Mouse (Mus musculus): ENCODE data around the gene Tspan9. TPM values are rescaled to one million over a fixed set of nuclear protein-coding genes. Genes with fewer than 3 reads are reported as not detected.

Gene Tspan9
- polyA plus RNA-seq, 1 experiment from 2014 or later: 100 TPM

- Histone ChIP-seq H3K4me1 (ENCODE audit: control insufficient read depth, insufficient read depth, low read length) (no peaks in the 10 kb centered on the region), H3K4me3 (ENCODE audit: low read length) (no peak overlapping the region), H3K9ac (ENCODE audit: low read depth, low read length) (no peak overlapping the region), H3K4me2 (replicated peaks; ENCODE audit: low read depth, low read length) (no peak overlapping the region), H3K36me3 (ENCODE audit: control insufficient read depth, insufficient read depth, low read length) (no peaks in the 10 kb centered on the region), H3K27ac (ENCODE audit: low read depth, low read length) (no peak overlapping the region), H3K9me3 (ENCODE audit: control insufficient read depth, low read length) (no peaks in the 10 kb centered on the region), H3K27me3 (ENCODE audit: control insufficient read depth, insufficient read depth, low read length) (no peaks in the 10 kb centered on the region)
- ATAC-seq (ENCODE audit: low FRiP score, low TSS enrichment): no peak
- WGBS: 70% methylated on average over 11 of the region's 11 CpGs
Observed at GRCm38 (mm10) chr6:127991509-127992176, 151.8 kb downstream of the Tspan9 start.

- H3K9ac ChIP-seq (ENCODE audit: low read depth, low read length): no peak overlapping the region
- WGBS: 62% methylated on average over 11 of the region's 11 CpGs
- no peak overlapping the region for H3K27ac ChIP-seq (ENCODE audit: low read depth, low read length)
- H3K4me2 ChIP-seq (replicated peaks; ENCODE audit: low read depth, low read length): no peak overlapping the region
- H3K4me1 ChIP-seq (ENCODE audit: control insufficient read depth, insufficient read depth, low read length): no peaks in the 10 kb centered on the region
- no peak overlapping the region for H3K4me3 ChIP-seq (ENCODE audit: low read length)
- H3K9me3 ChIP-seq (ENCODE audit: control insufficient read depth, low read length): no peaks in the 10 kb centered on the region
- no peaks in the 10 kb centered on the region for H3K27me3 ChIP-seq (ENCODE audit: control insufficient read depth, insufficient read depth, low read length)
- peak; percentile 41; the same call in 1 of the 2 replicates for ATAC-seq (ENCODE audit: low FRiP score, low TSS enrichment)
- H3K36me3 ChIP-seq (ENCODE audit: control insufficient read depth, insufficient read depth, low read length): no peaks in the 10 kb centered on the region
Observed at GRCm38 (mm10) chr6:127989624-127990212, 153.7 kb downstream of the Tspan9 start.

- no peaks in the 10 kb centered on the region for H3K9me3 ChIP-seq (ENCODE audit: control insufficient read depth, low read length)
- WGBS: 85% methylated on average over 12 of the region's 12 CpGs
- no peak overlapping the region for H3K27ac ChIP-seq (ENCODE audit: low read depth, low read length)
- no peaks in the 10 kb centered on the region for H3K27me3 ChIP-seq (ENCODE audit: control insufficient read depth, insufficient read depth, low read length)
- no peaks in the 10 kb centered on the region for H3K4me1 ChIP-seq (ENCODE audit: control insufficient read depth, insufficient read depth, low read length)
- no peaks in the 10 kb centered on the region for H3K36me3 ChIP-seq (ENCODE audit: control insufficient read depth, insufficient read depth, low read length)
- ATAC-seq (ENCODE audit: low FRiP score, low TSS enrichment): no peak
- no peak overlapping the region for H3K4me3 ChIP-seq (ENCODE audit: low read length)
- no peak overlapping the region for H3K4me2 ChIP-seq (replicated peaks; ENCODE audit: low read depth, low read length)
- no peak overlapping the region for H3K9ac ChIP-seq (ENCODE audit: low read depth, low read length)
Observed at GRCm38 (mm10) chr6:127988944-127989494, 154.4 kb downstream of the Tspan9 start.

DNA sequence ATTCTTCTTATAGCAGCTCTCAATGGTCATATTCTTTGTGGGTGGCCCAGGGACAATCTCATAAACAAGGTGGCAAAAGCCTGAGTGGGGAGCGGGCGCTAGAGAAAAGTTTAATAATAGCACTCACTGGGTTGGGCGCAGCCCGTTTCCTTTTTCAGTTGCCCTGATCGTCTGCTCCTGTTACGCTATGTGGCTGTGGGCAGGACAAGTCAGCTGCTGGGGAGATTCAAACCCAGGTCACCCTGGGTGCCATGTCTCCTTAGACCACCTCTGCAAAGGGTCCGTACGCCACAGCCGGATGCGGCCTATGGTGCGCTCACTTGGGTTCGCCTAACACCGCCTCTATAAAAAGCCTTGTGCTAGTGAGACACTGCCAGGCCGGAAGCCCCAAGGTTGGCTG, 156.0 kb downstream of the Tspan9 start:
- H3K9me3 ChIP-seq (ENCODE audit: control insufficient read depth, low read length): no peaks in the 10 kb centered on the region
- no peak overlapping the region for H3K27ac ChIP-seq (ENCODE audit: low read depth, low read length)
- no peak overlapping the region for H3K4me3 ChIP-seq (ENCODE audit: low read length)
- H3K36me3 ChIP-seq (ENCODE audit: control insufficient read depth, insufficient read depth, low read length): no peaks in the 10 kb centered on the region
- H3K4me1 ChIP-seq (ENCODE audit: control insufficient read depth, insufficient read depth, low read length): no peaks in the 10 kb centered on the region
- H3K4me2 ChIP-seq (replicated peaks; ENCODE audit: low read depth, low read length): no peak overlapping the region
- WGBS: 92% methylated on average over 14 of the region's 14 CpGs
- no peak for ATAC-seq (ENCODE audit: low FRiP score, low TSS enrichment)
- H3K9ac ChIP-seq (ENCODE audit: low read depth, low read length): no peak overlapping the region
- H3K27me3 ChIP-seq (ENCODE audit: control insufficient read depth, insufficient read depth, low read length): no peaks in the 10 kb centered on the region

DNA sequence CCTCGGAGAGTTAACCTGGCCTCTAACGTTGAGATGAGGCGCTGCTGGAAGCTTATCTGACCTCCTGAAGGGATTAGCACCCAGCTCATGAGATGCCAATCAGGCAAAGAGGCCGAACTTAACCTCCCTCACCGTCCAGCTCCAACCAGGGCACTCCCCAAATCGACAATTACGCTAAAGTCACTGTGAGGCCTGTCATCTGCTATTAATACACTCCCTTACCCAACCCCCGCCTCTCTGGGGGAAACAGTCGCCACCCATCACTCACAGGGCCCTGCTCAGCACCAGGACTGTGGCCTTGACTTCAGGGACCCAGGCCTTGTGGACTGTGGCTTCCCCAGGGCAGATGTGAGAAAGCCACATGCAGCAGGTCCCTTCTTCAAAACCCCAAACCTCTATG, 157.0 kb downstream of the Tspan9 start:
- ATAC-seq (ENCODE audit: low FRiP score, low TSS enrichment): no peak
- H3K9ac ChIP-seq (ENCODE audit: low read depth, low read length): no peak overlapping the region
- no peaks in the 10 kb centered on the region for H3K9me3 ChIP-seq (ENCODE audit: control insufficient read depth, low read length)
- H3K4me2 ChIP-seq (replicated peaks; ENCODE audit: low read depth, low read length): no peak overlapping the region
- no peak overlapping the region for H3K4me3 ChIP-seq (ENCODE audit: low read length)
- peaks cover 2% of the 10 kb centered on the region; the same call in 1 of the 2 replicates for H3K4me1 ChIP-seq (ENCODE audit: control insufficient read depth, insufficient read depth, low read length)
- no peak overlapping the region for H3K27ac ChIP-seq (ENCODE audit: low read depth, low read length)
- H3K36me3 ChIP-seq (ENCODE audit: control insufficient read depth, insufficient read depth, low read length): no peaks in the 10 kb centered on the region
- no peaks in the 10 kb centered on the region for H3K27me3 ChIP-seq (ENCODE audit: control insufficient read depth, insufficient read depth, low read length)
- 58% methylated on average over 9 of the region's 9 CpGs for WGBS

- no peak overlapping the region for H3K27ac ChIP-seq (ENCODE audit: low read depth, low read length)
Observed at GRCm38 (mm10) chr6:127981176-127981575, 162.2 kb downstream of the Tspan9 start.

DNA sequence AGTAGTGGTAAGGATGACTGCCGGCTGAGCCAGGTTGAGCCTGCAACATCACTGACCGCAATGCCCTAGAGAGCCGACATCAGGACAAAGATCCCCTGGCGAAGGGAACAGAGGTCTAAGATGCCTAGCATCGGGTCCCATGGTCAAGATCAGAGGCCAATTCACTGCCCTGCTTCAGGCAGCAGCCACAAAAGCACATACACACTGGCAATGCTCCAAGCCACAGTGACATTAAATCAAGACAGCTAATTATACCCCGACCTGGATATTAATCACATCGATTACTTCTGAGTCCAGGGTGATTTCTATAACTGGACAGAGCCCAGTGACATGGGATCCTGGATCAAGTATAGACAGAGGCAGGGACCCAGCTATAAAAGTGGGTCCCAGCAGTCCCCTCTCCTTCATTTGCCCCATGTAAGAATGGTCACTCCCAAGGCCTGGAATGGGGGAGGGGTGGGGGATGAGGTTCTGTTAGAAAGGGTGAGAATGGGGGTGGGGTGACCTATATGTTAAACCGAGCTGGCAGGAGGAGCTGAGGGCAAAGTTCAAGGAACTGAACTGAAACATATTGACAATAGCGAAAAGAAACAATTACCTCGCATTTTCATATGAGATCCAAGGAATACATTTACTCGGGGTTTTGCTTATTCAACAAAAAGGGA, 162.9 kb downstream of the Tspan9 start:
- Histone ChIP-seq H3K9me3 (ENCODE audit: control insufficient read depth, low read length) (no peaks in the 10 kb centered on the region), H3K27ac (ENCODE audit: low read depth, low read length) (no peak overlapping the region), H3K4me3 (ENCODE audit: low read length) (no peak overlapping the region), H3K27me3 (ENCODE audit: control insufficient read depth, insufficient read depth, low read length) (no peaks in the 10 kb centered on the region), H3K9ac (ENCODE audit: low read depth, low read length) (no peak overlapping the region), H3K4me1 (ENCODE audit: control insufficient read depth, insufficient read depth, low read length) (peaks cover 24% of the 10 kb centered on the region), H3K4me2 (replicated peaks; ENCODE audit: low read depth, low read length) (no peak overlapping the region), H3K36me3 (ENCODE audit: control insufficient read depth, insufficient read depth, low read length) (no peaks in the 10 kb centered on the region)
- ATAC-seq (ENCODE audit: low FRiP score, low TSS enrichment): no peak
- 61% methylated on average over 11 of the region's 11 CpGs for WGBS

More at GRCm38 (mm10) chr6:127981176-127981575, 162.2 kb downstream of the Tspan9 start:
- Histone ChIP-seq H3K4me3 (ENCODE audit: low read length) (no peak overlapping the region), H3K9ac (ENCODE audit: low read depth, low read length) (no peak overlapping the region), H3K36me3 (ENCODE audit: control insufficient read depth, insufficient read depth, low read length) (no peaks in the 10 kb centered on the region), H3K27me3 (ENCODE audit: control insufficient read depth, insufficient read depth, low read length) (no peaks in the 10 kb centered on the region), H3K9me3 (ENCODE audit: control insufficient read depth, low read length) (no peaks in the 10 kb centered on the region), H3K4me2 (replicated peaks; ENCODE audit: low read depth, low read length) (no peak overlapping the region), H3K4me1 (ENCODE audit: control insufficient read depth, insufficient read depth, low read length) (peaks cover 24% of the 10 kb centered on the region)
- no peak for ATAC-seq (ENCODE audit: low FRiP score, low TSS enrichment)
- 57% methylated on average over 8 of the region's 8 CpGs for WGBS

- 90% methylated on average over 5 of the region's 5 CpGs for WGBS
Observed at GRCm38 (mm10) chr6:127979831-127980230, 163.6 kb downstream of the Tspan9 start.

DNA sequence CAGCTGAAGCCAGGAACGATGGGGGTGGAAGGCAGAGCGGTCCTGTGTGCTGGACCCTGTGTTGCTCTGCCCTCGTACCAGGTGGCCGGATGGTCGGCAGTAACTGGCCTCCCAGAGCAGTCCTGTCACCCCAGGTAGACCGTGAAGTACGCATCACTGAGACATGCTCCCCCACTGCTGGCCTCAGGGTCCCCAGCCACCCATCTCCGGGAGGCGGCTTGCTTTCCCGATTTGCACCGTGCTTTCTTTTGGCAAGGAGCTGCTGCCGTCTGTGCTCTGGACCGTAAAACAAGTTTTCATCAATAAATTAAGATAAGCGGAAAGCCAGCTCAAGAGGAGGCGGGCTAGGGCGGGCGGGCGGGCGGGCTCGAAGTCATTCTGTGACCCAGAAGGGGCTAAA, 164.5 kb downstream of the Tspan9 start:
- peak overlapping the region; percentile 12; the same call in 1 of the 2 replicates for H3K9ac ChIP-seq (ENCODE audit: low read depth, low read length)
- WGBS: 16% methylated on average over 20 of the region's 20 CpGs
- H3K27ac ChIP-seq (ENCODE audit: low read depth, low read length): no peak overlapping the region
- peak; percentile 20; the same call in 1 of the 2 replicates for ATAC-seq (ENCODE audit: low FRiP score, low TSS enrichment)
- no peaks in the 10 kb centered on the region for H3K27me3 ChIP-seq (ENCODE audit: control insufficient read depth, insufficient read depth, low read length)
- H3K4me2 ChIP-seq (replicated peaks; ENCODE audit: low read depth, low read length): no peak overlapping the region; the same call in 1 of the 2 replicates
- peak overlapping the region; percentile 9; the same call in 1 of the 2 replicates for H3K4me3 ChIP-seq (ENCODE audit: low read length)
- no peaks in the 10 kb centered on the region for H3K36me3 ChIP-seq (ENCODE audit: control insufficient read depth, insufficient read depth, low read length)
- H3K4me1 ChIP-seq (ENCODE audit: control insufficient read depth, insufficient read depth, low read length): peaks cover 28% of the 10 kb centered on the region
- no peaks in the 10 kb centered on the region for H3K9me3 ChIP-seq (ENCODE audit: control insufficient read depth, low read length)

More at GRCm38 (mm10) chr6:127979831-127980230, 163.6 kb downstream of the Tspan9 start:
- no peaks in the 10 kb centered on the region for H3K9me3 ChIP-seq (ENCODE audit: control insufficient read depth, low read length)
- no peak for ATAC-seq (ENCODE audit: low FRiP score, low TSS enrichment)
- H3K27ac ChIP-seq (ENCODE audit: low read depth, low read length): no peak overlapping the region
- H3K4me1 ChIP-seq (ENCODE audit: control insufficient read depth, insufficient read depth, low read length): peaks cover 24% of the 10 kb centered on the region
- no peaks in the 10 kb centered on the region for H3K27me3 ChIP-seq (ENCODE audit: control insufficient read depth, insufficient read depth, low read length)
- no peaks in the 10 kb centered on the region for H3K36me3 ChIP-seq (ENCODE audit: control insufficient read depth, insufficient read depth, low read length)
- no peak overlapping the region for H3K4me2 ChIP-seq (replicated peaks; ENCODE audit: low read depth, low read length)
- no peak overlapping the region for H3K4me3 ChIP-seq (ENCODE audit: low read length)
- H3K9ac ChIP-seq (ENCODE audit: low read depth, low read length): no peak overlapping the region

All from kidney, embryonic 14.5 days (tissue).